Mouse (Mus musculus) forebrain, embryonic 11.5 days (tissue): ENCODE data around the gene Hoxa13. TPM values are rescaled to one million over a fixed set of nuclear protein-coding genes. Genes with fewer than 3 reads are reported as not detected.
A peak's percentile ranks its signal among the peaks of the same experiment; 100 is the strongest.

Experiments
- ATAC-seq: fragments of 200-750 bp; cut with Nextera tagmentation; replicated peaks from 2 replicates; pipeline ENCODE4 v1.8.0; 2017; ENCODE audit warnings: moderate TSS enrichment; ENCODE audit not compliant: low FRiP score
- DNase-seq: peaks from one replicate; pipeline ENCODE4 v3.0.0-alpha.2; 2017; ENCODE audit warnings: low spot score
- H3K27ac ChIP-seq: fragments of 300-500 bp; sonication (generic); 2 replicates; pipeline ENCODE4 v1.5.1; 2014; ENCODE audit warnings: low read depth, low read length
- H3K27me3 ChIP-seq: fragments of 300-500 bp; sonication (generic); 2 replicates; pipeline ENCODE4 v1.6.1; 2014; ENCODE audit warnings: mild to moderate bottlenecking, low read length, mixed read lengths; ENCODE audit not compliant: control insufficient read depth, insufficient read depth
- H3K36me3 ChIP-seq: fragments of 300-500 bp; sonication (generic); 2 replicates; pipeline ENCODE4 v1.6.1; 2014; ENCODE audit warnings: mild to moderate bottlenecking, low read length, moderate library complexity, mixed read lengths; ENCODE audit not compliant: control insufficient read depth, insufficient read depth
- H3K4me1 ChIP-seq: fragments of 300-500 bp; sonication (generic); replicated peaks from 2 replicates; pipeline ENCODE4 v1.6.1; 2014; ENCODE audit warnings: low read length, mixed read lengths; ENCODE audit not compliant: control insufficient read depth, insufficient read depth
- H3K4me2 ChIP-seq: fragments of 300-500 bp; sonication (generic); 2 replicates; pipeline ENCODE4 v1.6.1; 2014; ENCODE audit warnings: low read depth, mild to moderate bottlenecking, low read length, moderate library complexity, mixed read lengths; ENCODE audit not compliant: severe bottlenecking
- H3K4me3 ChIP-seq: fragments of 300-500 bp; sonication (generic); 2 replicates; pipeline ENCODE4 v1.5.1; 2014; ENCODE audit warnings: low read depth, low read length
- H3K9ac ChIP-seq: fragments of 300-500 bp; sonication (generic); 2 replicates; pipeline ENCODE4 v1.6.1; 2014; ENCODE audit warnings: low read length
- H3K9me3 ChIP-seq: fragments of 300-500 bp; sonication (generic); 2 replicates; pipeline ENCODE4 v1.6.1; 2016; ENCODE audit warnings: low read length, mixed read lengths; ENCODE audit not compliant: control insufficient read depth
- WGBS: fragments of 180-500 bp; shearing (Covaris S2); extraction: QIAGEN DNeasy Blood & Tissue Kit; methylation state at CpG from one replicate; pipeline ENCODE4 v1.1.7; 2014; 5-methylcytosine and 5-hydroxymethylcytosine counted together
- polyA plus RNA-seq: library from polyadenylated mRNA; unstranded; fragments of >200 nt; fragmentation: Nextera tagmentation; extraction: Ambion mirVana; gene quantifications from 2 replicates; pipeline ENCODE4 v1.2.1, GENCODE M21; 2014

Gene Hoxa13
- polyA plus RNA-seq, 1 experiment from 2014 or later, result not detected

DNA sequence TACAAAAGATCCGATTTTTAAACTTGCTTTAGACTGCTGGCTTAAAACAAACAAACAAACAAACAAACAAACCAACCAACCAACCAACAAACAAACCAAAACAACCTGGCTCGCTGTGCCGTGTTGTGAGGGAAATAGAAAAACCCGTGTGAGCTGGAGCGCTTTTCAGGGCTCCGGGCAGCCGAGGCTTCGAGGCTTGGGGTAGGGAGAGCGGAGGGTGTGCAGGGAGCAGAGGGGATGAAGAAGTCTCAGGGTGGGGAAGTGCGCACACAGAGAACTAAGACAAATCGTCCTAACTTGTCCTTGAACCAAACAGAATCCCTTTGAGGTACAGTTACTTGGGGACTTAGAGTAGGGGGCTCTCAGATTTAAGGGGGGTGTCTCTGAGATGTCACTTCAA, 13.9 kb upstream of the Hoxa13 start:
- no peak overlapping the region for H3K9ac ChIP-seq
- H3K4me2 ChIP-seq, result no peak overlapping the region
- H3K4me1 ChIP-seq, result no peaks in the 10 kb centered on the region
- no peak overlapping the region for H3K4me3 ChIP-seq
- no peak overlapping the region for H3K27ac ChIP-seq
- ATAC-seq (no peak), DNase-seq (no peak)
- peaks cover 86% of the 10 kb centered on the region for H3K27me3 ChIP-seq
- WGBS, result 2% methylated on average over 11 of the region's 11 CpGs
- no peaks in the 10 kb centered on the region for H3K9me3 ChIP-seq
- H3K36me3 ChIP-seq, result no peaks in the 10 kb centered on the region

DNA sequence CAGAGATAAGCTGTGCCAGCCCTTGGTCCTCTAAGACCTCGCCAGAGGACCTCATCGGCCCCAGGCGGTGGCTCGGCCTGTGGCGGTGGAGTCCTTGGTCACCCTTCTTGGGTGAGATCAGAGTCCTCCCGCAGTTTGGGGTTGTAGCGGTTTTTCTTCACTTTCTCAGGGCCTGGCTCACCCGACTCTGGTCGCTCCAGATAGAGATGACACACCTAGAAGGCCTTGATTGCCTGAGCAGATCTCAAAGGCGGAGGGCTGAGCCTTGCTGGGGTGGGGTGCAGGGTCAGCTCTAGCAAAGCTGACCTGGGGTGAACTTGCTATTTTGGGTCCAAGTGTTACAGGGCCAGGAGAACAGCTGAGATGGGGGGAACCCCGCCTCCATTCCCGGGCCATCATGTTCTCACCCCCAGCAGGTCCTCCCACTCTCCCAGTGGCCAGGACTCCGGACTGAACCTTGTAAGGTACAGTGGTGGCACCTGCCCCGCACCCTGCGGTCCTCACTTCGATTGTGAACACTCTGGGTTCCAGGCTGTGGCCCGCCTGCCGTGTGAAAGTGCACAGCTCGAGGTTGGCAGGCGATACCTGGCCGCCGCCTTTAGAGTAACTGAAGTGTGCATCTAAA, 13.1 kb upstream of the Hoxa13 start:
- DNase-seq (peak; percentile 64), ATAC-seq (no peak)
- no peak overlapping the region for H3K27ac ChIP-seq
- H3K4me3 ChIP-seq, result no peak overlapping the region
- H3K9ac ChIP-seq, result no peak overlapping the region
- H3K4me2 ChIP-seq, result no peak overlapping the region
- no peaks in the 10 kb centered on the region for H3K36me3 ChIP-seq
- 1% methylated on average over 22 of the region's 22 CpGs for WGBS
- no peaks in the 10 kb centered on the region for H3K9me3 ChIP-seq
- H3K27me3 ChIP-seq, result peaks cover 92% of the 10 kb centered on the region
- no peaks in the 10 kb centered on the region for H3K4me1 ChIP-seq

DNA sequence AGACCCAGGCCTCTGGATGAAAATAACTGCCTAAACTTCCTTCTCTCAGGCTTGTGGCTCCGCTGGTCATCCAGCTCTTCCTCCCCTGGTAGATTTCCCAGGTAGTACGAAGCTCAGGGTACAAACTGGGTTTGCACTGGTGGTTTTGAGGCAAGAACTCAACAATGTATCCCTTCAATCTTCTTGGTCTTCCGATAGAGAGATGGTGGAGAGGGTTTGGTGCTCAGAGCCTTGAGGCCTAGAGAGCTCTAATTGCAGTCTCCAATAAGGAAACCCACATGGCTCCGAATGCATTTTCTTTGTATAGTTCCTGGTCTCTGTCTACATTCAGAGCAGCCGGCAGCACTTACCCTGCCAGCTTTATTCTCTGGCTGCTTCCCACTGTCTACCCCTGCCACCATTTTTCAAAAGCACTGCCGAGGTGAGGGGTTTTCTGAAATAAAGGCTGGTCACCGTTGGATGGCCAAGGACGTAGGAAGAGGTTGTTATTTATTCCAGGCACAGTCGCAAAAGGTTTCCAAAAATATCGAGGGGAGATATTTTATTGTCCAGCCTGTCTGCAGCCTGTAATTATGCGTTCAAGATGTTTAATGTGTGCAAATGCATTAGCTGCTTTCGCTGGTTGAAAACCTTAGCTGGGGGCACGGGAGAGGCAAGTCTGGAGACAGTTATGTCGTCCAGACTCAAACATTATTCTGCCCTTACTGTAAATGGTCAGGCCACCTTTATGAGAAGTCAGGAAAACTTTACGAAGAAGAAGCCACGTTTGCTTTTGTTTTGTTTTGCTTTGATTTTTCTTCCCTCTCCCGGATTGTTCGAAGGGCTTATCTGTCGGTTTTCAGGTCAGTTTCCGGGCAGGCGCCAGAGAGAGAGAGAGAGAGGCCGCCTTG, 12.3 kb upstream of the Hoxa13 start:
- ATAC-seq (no peak), DNase-seq (no peak)
- H3K9me3 ChIP-seq, result no peaks in the 10 kb centered on the region
- WGBS, result 2% methylated on average over 22 of the region's 22 CpGs
- H3K36me3 ChIP-seq, result no peaks in the 10 kb centered on the region
- H3K27ac ChIP-seq, result no peak overlapping the region
- no peaks in the 10 kb centered on the region for H3K4me1 ChIP-seq
- H3K27me3 ChIP-seq, result peaks cover 98% of the 10 kb centered on the region
- H3K9ac ChIP-seq, result no peak overlapping the region
- no peak overlapping the region for H3K4me2 ChIP-seq
- H3K4me3 ChIP-seq, result no peak overlapping the region

DNA sequence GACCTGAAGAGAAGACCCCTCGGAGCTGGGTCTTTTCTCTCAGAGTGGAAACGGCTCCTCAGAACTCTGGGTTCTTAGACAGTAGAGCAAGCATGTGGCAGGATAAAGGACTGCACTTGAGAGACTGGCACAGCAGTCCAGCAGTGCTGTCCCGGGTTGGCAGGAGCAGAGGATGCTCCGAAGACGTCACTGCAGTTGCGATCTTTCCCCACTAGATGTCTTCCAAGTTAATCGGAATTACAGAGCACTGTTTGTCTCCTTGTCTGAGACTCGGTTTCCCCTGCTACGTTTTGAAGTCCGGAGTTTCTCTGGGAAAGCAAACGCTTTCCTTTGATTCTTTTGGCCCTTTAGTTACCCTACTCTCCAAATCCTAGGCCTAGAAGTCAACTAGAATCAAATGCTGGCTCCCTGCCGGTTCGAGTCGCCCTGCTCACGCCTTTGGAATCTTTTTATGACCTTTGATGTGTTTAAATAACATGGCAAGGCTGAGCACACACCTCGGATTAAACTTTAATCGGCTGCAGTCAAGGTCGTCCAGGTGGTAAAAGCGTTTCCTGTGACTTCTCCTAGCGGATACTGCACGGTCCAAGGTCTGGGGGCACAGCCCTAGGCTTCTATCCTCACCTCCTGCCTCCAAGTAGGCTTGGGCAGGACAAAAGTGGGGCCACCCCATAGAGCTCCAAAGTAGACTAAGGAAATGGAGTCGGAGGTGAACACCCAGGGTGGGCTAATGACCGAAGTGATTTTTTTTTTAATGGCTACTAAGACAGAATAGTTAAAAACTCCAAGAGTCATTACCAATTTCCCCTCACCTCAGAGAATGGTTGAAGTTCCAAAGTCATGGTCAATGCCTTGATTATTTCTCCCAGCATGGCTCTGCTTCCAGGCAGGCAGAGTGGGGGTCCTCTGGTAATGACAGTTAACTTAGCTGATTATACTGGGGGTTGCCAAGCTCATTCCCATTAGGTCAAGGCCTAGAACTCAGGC, 10.1 kb upstream of the Hoxa13 start:
- Histone ChIP-seq H3K9me3 (no peaks in the 10 kb centered on the region), H3K4me2 (no peak overlapping the region), H3K4me1 (no peaks in the 10 kb centered on the region), H3K27ac (no peak overlapping the region), H3K36me3 (no peaks in the 10 kb centered on the region), H3K9ac (no peak overlapping the region), H3K4me3 (no peak overlapping the region), H3K27me3 (peaks cover 95% of the 10 kb centered on the region)
- WGBS, result 5% methylated on average over 23 of the region's 23 CpGs
- no peak for ATAC-seq
- peak; percentile 80 for DNase-seq

DNA sequence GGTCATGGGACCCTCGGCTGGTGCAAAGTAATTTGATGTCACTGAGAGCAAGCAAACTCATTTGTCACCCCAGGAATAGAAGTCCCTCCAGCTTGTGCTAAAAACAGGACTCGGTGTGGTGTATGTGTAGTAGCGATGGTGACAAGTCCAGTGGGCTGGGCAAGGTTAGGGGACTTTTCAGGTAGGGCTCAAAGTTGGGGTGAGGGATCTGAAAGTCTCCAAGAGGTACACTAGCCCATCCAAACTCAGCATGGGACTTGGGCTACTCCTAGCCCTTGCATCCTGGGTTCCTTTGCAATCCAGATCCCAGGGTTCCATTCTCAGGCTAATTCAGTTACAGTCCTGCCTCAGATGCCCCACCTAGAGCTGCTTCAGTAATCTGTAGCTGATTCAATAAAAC, 8.1 kb upstream of the Hoxa13 start:
- WGBS, result 4% methylated on average over 3 of the region's 3 CpGs
- Histone ChIP-seq H3K4me2 (no peak overlapping the region), H3K27ac (no peak overlapping the region), H3K27me3 (peaks cover 95% of the 10 kb centered on the region), H3K36me3 (no peaks in the 10 kb centered on the region), H3K4me1 (no peaks in the 10 kb centered on the region), H3K9me3 (no peaks in the 10 kb centered on the region), H3K4me3 (no peak overlapping the region), H3K9ac (no peak overlapping the region)
- ATAC-seq, result no peak
- DNase-seq, result peak; percentile 43

DNA sequence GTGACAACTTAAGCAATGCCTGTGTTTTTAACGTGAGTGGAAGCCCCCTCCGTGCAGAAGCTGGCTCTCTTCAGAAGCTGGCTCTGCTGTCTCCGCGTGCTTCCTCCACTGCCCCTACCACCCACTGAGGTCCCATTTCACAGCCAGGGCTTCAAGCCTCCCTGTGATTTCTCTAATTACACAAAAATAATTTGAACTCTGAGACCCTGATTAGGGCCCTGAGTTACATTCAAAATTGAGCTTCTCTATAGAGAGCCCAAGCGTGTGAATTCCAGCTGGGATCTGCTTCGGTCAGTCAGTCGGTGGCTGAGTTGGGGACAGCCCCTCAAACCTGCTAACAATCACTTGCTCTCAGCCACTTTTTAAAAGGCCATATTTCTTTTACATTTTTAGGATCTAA, 7.7 kb upstream of the Hoxa13 start:
- ATAC-seq (no peak), DNase-seq (peak; percentile 39)
- Histone ChIP-seq H3K36me3 (no peaks in the 10 kb centered on the region), H3K27me3 (peaks cover 95% of the 10 kb centered on the region), H3K4me1 (no peaks in the 10 kb centered on the region), H3K9ac (no peak overlapping the region), H3K4me3 (no peak overlapping the region), H3K27ac (no peak overlapping the region), H3K9me3 (no peaks in the 10 kb centered on the region), H3K4me2 (no peak overlapping the region)
- WGBS, result 2% methylated on average over 7 of the region's 7 CpGs

DNA sequence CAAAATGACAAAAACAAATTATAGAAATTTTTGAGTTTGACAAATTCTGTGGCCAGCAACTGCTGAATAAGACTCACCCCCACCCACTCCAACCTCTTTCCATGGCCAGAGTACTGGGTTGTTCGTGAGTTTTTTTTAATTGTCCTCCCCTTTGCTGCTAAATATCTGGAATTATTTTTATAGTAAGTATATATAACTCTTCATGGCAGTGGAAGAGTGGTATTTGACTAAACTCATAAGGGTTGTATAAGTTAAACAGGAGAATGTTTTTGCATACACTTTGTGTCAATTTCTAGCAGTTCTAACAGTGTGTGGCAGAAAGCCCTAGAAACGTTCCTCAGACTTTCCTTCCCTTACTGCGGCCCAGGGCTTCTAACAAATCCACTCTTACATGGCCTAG, 7.0 kb upstream of the Hoxa13 start:
- peak; percentile 41 for DNase-seq
- no peaks in the 10 kb centered on the region for H3K9me3 ChIP-seq
- H3K27me3 ChIP-seq, result peaks cover 95% of the 10 kb centered on the region
- WGBS, result 3% methylated on average over 3 of the region's 3 CpGs
- no peak overlapping the region for H3K4me2 ChIP-seq
- H3K36me3 ChIP-seq, result no peaks in the 10 kb centered on the region
- no peaks in the 10 kb centered on the region for H3K4me1 ChIP-seq
- H3K9ac ChIP-seq, result no peak overlapping the region
- H3K4me3 ChIP-seq, result no peak overlapping the region
- H3K27ac ChIP-seq, result no peak overlapping the region
- no peak for ATAC-seq

DNA sequence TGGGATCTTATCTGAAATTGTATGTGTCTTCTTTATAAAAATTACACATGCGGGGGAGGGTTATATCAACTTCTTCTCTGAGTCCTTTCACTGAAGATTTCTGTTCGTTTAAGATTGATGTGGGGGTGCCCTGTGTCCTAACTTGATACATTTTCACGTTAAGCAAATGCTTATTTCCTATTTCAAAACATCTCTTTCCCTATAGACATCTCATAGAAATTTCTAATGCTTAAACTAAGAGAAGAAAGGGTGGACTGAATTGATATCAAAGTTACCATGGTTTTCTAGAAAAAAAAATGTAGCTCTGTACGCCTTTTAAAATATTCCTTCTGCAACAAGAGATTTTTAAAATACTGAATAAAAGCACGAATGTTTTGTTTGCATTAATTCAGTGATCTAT, 6.5 kb upstream of the Hoxa13 start:
- Histone ChIP-seq H3K27ac (no peak overlapping the region), H3K36me3 (no peaks in the 10 kb centered on the region), H3K4me3 (no peak overlapping the region), H3K27me3 (peaks cover 95% of the 10 kb centered on the region), H3K4me1 (0 out of 2 replicates have a peak, but pooled peaks cover 2% of the 10 kb centered on the region), H3K9me3 (no peaks in the 10 kb centered on the region), H3K9ac (no peak overlapping the region), H3K4me2 (no peak overlapping the region)
- ATAC-seq (no peak), DNase-seq (peak; percentile 24)
- WGBS, result 14% methylated on average over 5 of the region's 5 CpGs
